ENCODE assay signal across 17 mouse cellular contexts in genomic region chr8:92602973-92603372, GRCm38 (mm10).
"Had no signal": no experiment of that assay in that cellular context is flagged by ENCODE, and none has a peak within 500 bp of the region (broad histone marks: within the 10 kb centered on the region; RNA-seq: fewer than 3 reads in every experiment).

No protein-coding gene starts in this region.

- ATAC-seq: liver, postnatal 0 days; midbrain, embryonic 15.5 days had no signal

- H3K4me2 ChIP-seq: liver, embryonic 13.5 days; lung, embryonic 15.5 days; midbrain, embryonic 11.5 days; midbrain, embryonic 15.5 days; neural tube, embryonic 13.5 days had no signal

- H3K9ac ChIP-seq: liver, embryonic 13.5 days; liver, postnatal 0 days; lung, embryonic 15.5 days; midbrain, embryonic 15.5 days; neural tube, embryonic 13.5 days had no signal

- H3K27ac ChIP-seq: left cerebral cortex, adult 2 months; limb, embryonic 10.5 days; liver, embryonic 13.5 days; lung, embryonic 15.5 days; macrophage; midbrain, embryonic 15.5 days; neural tube, embryonic 13.5 days had no signal

- DNase-seq: kidney, postnatal 25 days; liver, embryonic 13.5 days; liver, postnatal 0 days; lung, postnatal 14 days; retina, postnatal 1 day; right cerebral cortex, postnatal 4 days; spleen, adult 18-20 months; thymus, adult 18-20 months; thymus, postnatal 14 days had no signal

- H3K9me3 ChIP-seq: limb, embryonic 10.5 days; liver, embryonic 13.5 days; lung, embryonic 15.5 days; midbrain, embryonic 15.5 days; neural tube, embryonic 13.5 days had no signal

- H3K36me3 ChIP-seq: limb, embryonic 10.5 days; liver, embryonic 13.5 days; lung, embryonic 15.5 days; midbrain, embryonic 15.5 days; neural tube, embryonic 13.5 days had no signal

- H3K4me3 ChIP-seq: left cerebral cortex, adult 2 months; limb, embryonic 10.5 days; liver, embryonic 13.5 days; lung, embryonic 15.5 days; megakaryocyte, embryonic 14.5 days; midbrain, embryonic 15.5 days; neural tube, embryonic 13.5 days had no signal

- H3K4me1 ChIP-seq: liver, embryonic 13.5 days; lung, embryonic 15.5 days; megakaryocyte, embryonic 14.5 days; midbrain, embryonic 15.5 days; neural tube, embryonic 13.5 days had no signal

- H3K27me3 ChIP-seq: liver, embryonic 13.5 days; lung, embryonic 15.5 days; megakaryocyte, embryonic 14.5 days; midbrain, embryonic 15.5 days had no signal
